42 mouse cellular contexts compared by ENCODE assay signal in the genomic region with DNA sequence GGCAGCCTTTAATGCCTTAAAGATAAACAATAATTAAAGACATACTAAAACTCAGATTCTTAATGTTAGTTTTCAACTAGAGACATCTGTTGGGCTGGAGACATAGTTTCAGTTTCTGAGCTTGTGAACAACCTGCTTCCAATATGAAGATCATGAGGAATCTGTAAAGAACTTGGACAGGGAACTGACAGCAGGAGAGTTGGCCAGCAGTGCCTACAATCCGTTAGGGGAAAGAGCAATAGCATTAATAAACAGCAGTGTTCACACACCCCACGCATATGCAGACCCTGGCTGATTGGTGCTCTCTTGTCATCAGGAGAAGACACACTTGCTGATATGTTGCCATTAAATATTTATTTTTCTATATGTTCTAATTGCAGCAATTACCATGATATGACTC. TPM values are rescaled to one million over a fixed set of nuclear protein-coding genes. Genes with fewer than 3 reads are reported as not detected.
"Had no signal": no experiment of that assay in that cellular context is flagged by ENCODE, and none has a peak within 500 bp of the region (broad histone marks: within the 10 kb centered on the region; RNA-seq: fewer than 3 reads in every experiment).

No protein-coding gene starts in this region.

- H3K4me3 ChIP-seq: heart, embryonic 12.5 days; heart, embryonic 13.5 days; heart, embryonic 15.5 days; hindbrain, embryonic 10.5 days; hindbrain, embryonic 12.5 days; hindbrain, embryonic 13.5 days; hindbrain, embryonic 15.5 days; intestine, embryonic 15.5 days; kidney, embryonic 15.5 days; layer of hippocampus, adult 2 months; left cerebral cortex, adult 2 months had no signal

- H3K27me3 ChIP-seq: heart, embryonic 12.5 days; heart, embryonic 13.5 days; heart, embryonic 15.5 days; hindbrain, embryonic 12.5 days; hindbrain, embryonic 13.5 days; hindbrain, embryonic 15.5 days; intestine, embryonic 15.5 days; kidney, embryonic 15.5 days had no signal

- DNase-seq: heart, postnatal 10 days; heart, postnatal 36 days; heart, postnatal 4 days; kidney, adult 11 months; kidney, adult 18-20 months; kidney, adult 2 months; kidney, adult 8-10 months; kidney, adult 9 months; kidney, postnatal 10 days; kidney, postnatal 14 days; kidney, postnatal 36 days; kidney, postnatal 4 days; layer of hippocampus, adult 9-11 months; layer of hippocampus, postnatal 36 days had no signal

- H3K4me2 ChIP-seq: heart, embryonic 11.5 days; heart, embryonic 12.5 days; heart, embryonic 13.5 days; heart, embryonic 15.5 days; hindbrain, embryonic 12.5 days; hindbrain, embryonic 13.5 days; hindbrain, embryonic 14.5 days; hindbrain, embryonic 15.5 days; intestine, embryonic 15.5 days; kidney, embryonic 15.5 days had no signal

- H3K4me1 ChIP-seq: hindbrain, embryonic 15.5 days; intestine, embryonic 15.5 days; kidney, embryonic 15.5 days had no signal

- H3K9ac ChIP-seq: heart, embryonic 12.5 days; heart, embryonic 13.5 days; heart, embryonic 15.5 days; hindbrain, embryonic 12.5 days; hindbrain, embryonic 13.5 days; hindbrain, embryonic 14.5 days; hindbrain, embryonic 15.5 days; intestine, embryonic 15.5 days; kidney, embryonic 15.5 days had no signal

- H3K27ac ChIP-seq: heart, embryonic 13.5 days; heart, embryonic 15.5 days; hindbrain, embryonic 10.5 days; hindbrain, embryonic 12.5 days; hindbrain, embryonic 13.5 days; hindbrain, embryonic 14.5 days; hindbrain, embryonic 15.5 days; hindbrain, postnatal 0 days; intestine, embryonic 15.5 days; kidney, embryonic 15.5 days; kidney, postnatal 0 days; layer of hippocampus, adult 2 months; left cerebral cortex, adult 2 months had no signal

- H3K9me3 ChIP-seq: heart, embryonic 12.5 days; heart, embryonic 13.5 days; heart, embryonic 15.5 days; hindbrain, embryonic 10.5 days; hindbrain, embryonic 12.5 days; hindbrain, embryonic 13.5 days; hindbrain, embryonic 15.5 days; intestine, embryonic 15.5 days; kidney, embryonic 15.5 days had no signal

- H3K36me3 ChIP-seq: heart, embryonic 12.5 days; heart, embryonic 13.5 days; heart, embryonic 15.5 days; hindbrain, embryonic 10.5 days; hindbrain, embryonic 12.5 days; hindbrain, embryonic 13.5 days; hindbrain, embryonic 15.5 days; intestine, embryonic 15.5 days; kidney, embryonic 15.5 days had no signal

- ATAC-seq: hindbrain, embryonic 16.5 days; hindbrain, postnatal 0 days; inflammation-experienced regulatory T-cells, adult 6 months; intestine, embryonic 15.5 days; intestine, embryonic 16.5 days; intestine, postnatal 0 days had no signal

RNA-seq across cellular contexts. Expression of a gene that starts 15.0 kb away (rescaled TPM):
- total RNA-seq: hindbrain, postnatal 0 days; layer of hippocampus, adult 18-20 months; layer of hippocampus, adult 2 months; layer of hippocampus, adult 8-10 months; layer of hippocampus, postnatal 10 days; layer of hippocampus, postnatal 14 days; layer of hippocampus, postnatal 25 days; layer of hippocampus, postnatal 36 days; left cerebral cortex, adult 2 months; left cerebral cortex, adult 8-10 months had no signal
- polyA plus RNA-seq: hindbrain, embryonic 10.5 days; hindbrain, embryonic 11.5 days; hindbrain, embryonic 12.5 days; hindbrain, embryonic 13.5 days; hindbrain, embryonic 14.5 days; hindbrain, embryonic 15.5 days; hindbrain, embryonic 16.5 days; hindbrain, postnatal 0 days; intestine, embryonic 14.5 days; kidney, embryonic 14.5 days had no signal
